Mouse (Mus musculus) MEL (cell line): Measurements from ENCODE around the gene Nploc4. TPM values are rescaled to one million over a fixed set of nuclear protein-coding genes. Genes with fewer than 3 reads are reported as not detected.
A peak's percentile ranks its signal among the peaks of the same experiment; 100 is the strongest.

Experiments
- DNase-seq: peaks from one replicate; pipeline ENCODE4 v3.0.0; 2011; ENCODE audit warnings: low read depth, low spot score
- H3K27ac ChIP-seq: 2 replicates; pipeline ENCODE4 v1.5.1; 2012; ENCODE audit warnings: low read depth, mild to moderate bottlenecking, control low read depth, low read length, moderate library complexity; ENCODE audit not compliant: control insufficient read depth
- H3K27me3 ChIP-seq, 2 experiments: fragments of 150-350 bp in 1 of 2; sonication (generic) in 1 of 2; 2 replicates each; pipeline ENCODE4 v1.6.1; 2012; ENCODE audit warnings: low read length in 2 of 2, mild to moderate bottlenecking in 2 of 2, improper control_type of control experiment in 1 of 2, moderate library complexity in 1 of 2; ENCODE audit not compliant: insufficient read depth in 2 of 2, control insufficient read depth in 1 of 2
- H3K36me3 ChIP-seq, 2 experiments: 2 replicates each; pipeline ENCODE4 v1.6.1; 2012 to 2014; ENCODE audit warnings: low read length in 2 of 2, improper control_type of control experiment in 1 of 2, inconsistent platforms in 1 of 2, mild to moderate bottlenecking in 1 of 2; ENCODE audit not compliant: insufficient read depth in 2 of 2, control insufficient read depth in 1 of 2
- H3K4me1 ChIP-seq, 2 experiments: fragments of 150-350 bp in 1 of 2; sonication (generic) in 1 of 2; 2 replicates each; pipeline ENCODE4 v1.6.1; 2012; ENCODE audit warnings: low read length in 2 of 2, improper control_type of control experiment in 1 of 2, mild to moderate bottlenecking in 1 of 2; ENCODE audit not compliant: insufficient read depth in 2 of 2, control insufficient read depth in 1 of 2
- H3K4me3 ChIP-seq, 2 experiments: fragments of 150-350 bp in 1 of 2; sonication (generic) in 1 of 2; 2 replicates each; pipeline ENCODE4 v1.5.1; 2012; ENCODE audit warnings: low read depth in 2 of 2, low read length in 2 of 2, mild to moderate bottlenecking in 2 of 2, moderate library complexity in 2 of 2, control low read depth in 1 of 2, improper control_type of control experiment in 1 of 2; ENCODE audit not compliant: control insufficient read depth in 1 of 2, insufficient read depth in 1 of 2
- H3K79me2 ChIP-seq: 2 replicates; pipeline ENCODE4 v1.6.1; 2012; ENCODE audit warnings: mild to moderate bottlenecking, low read length, moderate library complexity; ENCODE audit not compliant: control insufficient read depth, poor library complexity, insufficient read depth
- H3K9ac ChIP-seq: 2 replicates; pipeline ENCODE4 v1.6.1; 2012; ENCODE audit warnings: low read depth, mild to moderate bottlenecking, control low read depth, low read length, moderate library complexity; ENCODE audit not compliant: control insufficient read depth, poor library complexity, severe bottlenecking
- H3K9me3 ChIP-seq: fragments of 150-350 bp; sonication (generic); replicated peaks from 2 replicates; pipeline ENCODE4 v1.6.1; 2012; ENCODE audit warnings: mild to moderate bottlenecking, low read length, improper control_type of control experiment, moderate library complexity; ENCODE audit not compliant: insufficient read depth
- CTCF ChIP-seq, 3 experiments: IDR thresholded peaks in 2 of 3; conservative IDR thresholded peaks in 1 of 3; 2 replicates each; pipeline ENCODE4 v1.5.1; 2011 to 2012; ENCODE audit warnings: low read length in 3 of 3, low read depth in 2 of 3, mild to moderate bottlenecking in 2 of 3, improper control_type of control experiment in 1 of 3, inconsistent platforms in 1 of 3, mixed read lengths in 1 of 3, moderate library complexity in 1 of 3; ENCODE audit not compliant: control insufficient read depth in 1 of 3, insufficient read depth in 1 of 3, poor library complexity in 1 of 3, severe bottlenecking in 1 of 3
- EP300 ChIP-seq, 2 experiments: IDR thresholded peaks; 2 replicates each; pipeline ENCODE4 v1.6.1; 2011; ENCODE audit warnings: improper control_type of control experiment in 2 of 2, low read length in 2 of 2, low read depth in 1 of 2, mild to moderate bottlenecking in 1 of 2
- ETS1 ChIP-seq: IDR thresholded peaks from 2 replicates; pipeline ENCODE4 v1.6.1; 2012; ENCODE audit warnings: low read depth, mild to moderate bottlenecking, inconsistent platforms, low read length, improper control_type of control experiment, moderate library complexity
- GATA1 ChIP-seq: IDR thresholded peaks from 2 replicates; pipeline ENCODE4 v1.6.1; 2011; ENCODE audit warnings: low read depth, low read length, improper control_type of control experiment
- HCFC1 ChIP-seq: IDR thresholded peaks from 2 replicates; pipeline ENCODE4 v1.6.1; 2012; ENCODE audit warnings: low read depth, mild to moderate bottlenecking, inconsistent platforms, low read length, improper control_type of control experiment, moderate library complexity
- MAFK ChIP-seq: IDR thresholded peaks from 2 replicates; pipeline ENCODE4 v1.6.1; 2011; ENCODE audit warnings: low read depth, mild to moderate bottlenecking, low read length, improper control_type of control experiment, borderline replicate concordance
- MXI1 ChIP-seq: IDR thresholded peaks from 2 replicates; pipeline ENCODE4 v1.6.1; 2011; ENCODE audit warnings: mild to moderate bottlenecking, low read depth, low read length, improper control_type of control experiment
- POLR2A ChIP-seq, 2 experiments: IDR thresholded peaks; 2 replicates each; pipeline ENCODE4 v1.6.1; 2011 to 2012; ENCODE audit warnings: low read length in 2 of 2, mild to moderate bottlenecking in 2 of 2, control low read depth in 1 of 2, improper control_type of control experiment in 1 of 2, low read depth in 1 of 2, moderate library complexity in 1 of 2; ENCODE audit not compliant: control insufficient read depth in 1 of 2, insufficient read depth in 1 of 2, poor library complexity in 1 of 2
- RAD21 ChIP-seq: IDR thresholded peaks from 2 replicates; pipeline ENCODE4 v1.6.1; 2011; ENCODE audit warnings: mild to moderate bottlenecking, low read depth, low read length, improper control_type of control experiment
- SIN3A ChIP-seq: IDR thresholded peaks from 2 replicates; pipeline ENCODE4 v1.6.1; 2012; ENCODE audit warnings: low read length, improper control_type of control experiment, inconsistent platforms
- TBP ChIP-seq: IDR thresholded peaks from 2 replicates; pipeline ENCODE4 v1.8.0; 2011; ENCODE audit warnings: low read depth, low read length, improper control_type of control experiment
- USF2 ChIP-seq, 2 experiments: IDR thresholded peaks; 2 replicates each; pipeline ENCODE4 v1.6.1; 2011 to 2012; ENCODE audit warnings: improper control_type of control experiment in 2 of 2, low read length in 2 of 2, borderline replicate concordance in 1 of 2, inconsistent platforms in 1 of 2, low read depth in 1 of 2, mild to moderate bottlenecking in 1 of 2; ENCODE audit not compliant: insufficient read depth in 1 of 2
- ZC3H11A ChIP-seq: IDR thresholded peaks from 2 replicates; pipeline ENCODE4 v1.6.1; 2012; ENCODE audit warnings: low read depth, mild to moderate bottlenecking, inconsistent platforms, low read length, improper control_type of control experiment
- ZNF384 ChIP-seq: IDR thresholded peaks from 2 replicates; pipeline ENCODE4 v1.6.1; 2012; ENCODE audit warnings: low read depth, mild to moderate bottlenecking, inconsistent platforms, low read length, improper control_type of control experiment
- polyA plus RNA-seq, 2 experiments: library from polyadenylated mRNA; stranded (reverse) in 1 of 2; unstranded in 1 of 2; fragments of >175 nt in 1 of 2; fragments of >200 nt in 1 of 2; gene quantifications; 2 replicates each; pipeline versions ENCODE4 v1.2.1 to v1.2.4; 2012; ENCODE audit warnings: low replicate concordance in 2 of 2, low read depth in 1 of 2; ENCODE audit not compliant: insufficient read length in 2 of 2, insufficient read depth in 1 of 2, missing spikeins in 1 of 2
- total RNA-seq: library from RNA; depleted of rRNA; stranded (reverse); fragments of 300-350 nt; gene quantifications from 2 replicates; pipeline ENCODE4 v1.2.3, GENCODE M21; 2012

Gene Nploc4
- total and polyA plus RNA-seq, 3 experiments = 77.4 to 352 (median 117) TPM

DNA sequence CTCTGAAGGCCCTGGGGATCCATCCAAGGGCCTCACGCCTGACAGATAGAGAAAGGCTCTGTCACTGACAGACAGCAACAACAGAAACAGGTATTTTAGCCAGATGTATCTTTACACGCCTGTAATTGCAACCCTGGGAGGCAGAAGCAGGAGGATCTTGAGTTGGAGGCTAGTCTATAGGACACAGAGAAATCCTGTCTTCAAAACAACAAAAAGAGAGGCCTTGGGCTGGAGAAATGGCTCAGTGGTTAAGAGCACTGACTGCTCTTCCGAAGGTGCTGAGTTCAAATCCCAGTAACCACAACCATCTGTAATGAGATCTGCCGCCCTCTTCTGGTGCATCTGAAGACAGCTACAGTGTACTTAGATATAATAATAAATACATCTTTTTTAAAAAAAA is 80.6 kb downstream of the Nploc4 start:
- Histone ChIP-seq H3K79me2 (no peaks in the 10 kb centered on the region), H3K9ac (no peak overlapping the region), H3K27me3 (no peaks in the 10 kb centered on the region), H3K36me3 (peaks cover 0 to 34% of the 10 kb centered on the region in 2 experiments; a peak in 2 of 4 replicates), H3K4me3 (no peak overlapping the region), H3K27ac (no peak overlapping the region), H3K4me1 (peaks cover 12 to 46% of the 10 kb centered on the region in 2 experiments), H3K9me3 (no peaks in the 10 kb centered on the region)
- no peak for TF ChIP-seq ZC3H11A
- TF ChIP-seq CTCF (IDR thresholded peaks at IDR 0.05 in 2 of 3, conservative IDR thresholded peaks at IDR 0.05 in 1 of 3; ENCODE audit: control insufficient read depth in 1 of 3, insufficient read depth in 1 of 3, low read depth in 2 of 3, low read length in 3 of 3, poor library complexity in 1 of 3, severe bottlenecking in 1 of 3) = peak in 2 of 3 experiments; percentile 13 to 25; a peak in 1 of 6 replicates
- peak; percentile 53; the same call in 1 of the 2 replicates for TF ChIP-seq TBP
- no peak for DNase-seq

DNA sequence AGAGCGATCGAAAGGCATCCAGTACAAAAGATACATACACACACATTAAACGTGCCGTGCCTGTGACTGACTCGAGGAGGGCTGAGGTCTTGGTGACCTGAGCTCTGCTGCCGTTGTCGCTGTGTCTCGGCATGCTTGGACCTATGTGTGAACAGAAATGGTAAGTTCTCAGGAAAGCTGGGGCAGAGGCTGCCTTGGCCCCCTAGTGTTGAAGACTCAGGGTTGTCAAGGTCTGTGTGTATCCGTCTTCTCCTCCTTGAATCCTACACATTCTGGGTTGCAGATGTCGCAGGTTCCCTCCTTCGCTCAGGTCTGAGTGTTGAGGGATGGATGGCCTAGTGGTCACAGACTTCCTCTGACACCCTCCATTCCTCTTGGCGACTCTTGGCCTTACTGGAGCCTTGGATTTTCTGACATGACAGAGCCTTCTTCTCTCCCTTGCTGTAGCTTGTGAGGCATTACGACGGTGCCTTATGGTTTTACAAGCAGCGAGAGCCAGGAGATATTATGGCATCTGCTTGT is 81.1 kb downstream of the Nploc4 start:
- Histone ChIP-seq H3K79me2 (no peaks in the 10 kb centered on the region), H3K4me1 (peaks cover 12 to 49% of the 10 kb centered on the region in 2 experiments), H3K9me3 (no peaks in the 10 kb centered on the region), H3K36me3 (peaks cover 0 to 34% of the 10 kb centered on the region in 2 experiments; a peak in 2 of 4 replicates)
- DNase-seq = no peak
- TF ChIP-seq MXI1 = no peak
- peak; percentile 12 to 27 (median 27); a peak in 3 of 6 replicates for TF ChIP-seq CTCF (IDR thresholded peaks at IDR 0.05 in 2 of 3, conservative IDR thresholded peaks at IDR 0.05 in 1 of 3; ENCODE audit: control insufficient read depth in 1 of 3, insufficient read depth in 1 of 3, low read depth in 2 of 3, low read length in 3 of 3, poor library complexity in 1 of 3, severe bottlenecking in 1 of 3)
- TF ChIP-seq, all 39 proteins: peak for 1
- no peak overlapping the region for H3K27ac ChIP-seq
- no peak overlapping the region for H3K9ac ChIP-seq
- no peak overlapping the region for H3K4me3 ChIP-seq
- no peaks in the 10 kb centered on the region for H3K27me3 ChIP-seq

DNA sequence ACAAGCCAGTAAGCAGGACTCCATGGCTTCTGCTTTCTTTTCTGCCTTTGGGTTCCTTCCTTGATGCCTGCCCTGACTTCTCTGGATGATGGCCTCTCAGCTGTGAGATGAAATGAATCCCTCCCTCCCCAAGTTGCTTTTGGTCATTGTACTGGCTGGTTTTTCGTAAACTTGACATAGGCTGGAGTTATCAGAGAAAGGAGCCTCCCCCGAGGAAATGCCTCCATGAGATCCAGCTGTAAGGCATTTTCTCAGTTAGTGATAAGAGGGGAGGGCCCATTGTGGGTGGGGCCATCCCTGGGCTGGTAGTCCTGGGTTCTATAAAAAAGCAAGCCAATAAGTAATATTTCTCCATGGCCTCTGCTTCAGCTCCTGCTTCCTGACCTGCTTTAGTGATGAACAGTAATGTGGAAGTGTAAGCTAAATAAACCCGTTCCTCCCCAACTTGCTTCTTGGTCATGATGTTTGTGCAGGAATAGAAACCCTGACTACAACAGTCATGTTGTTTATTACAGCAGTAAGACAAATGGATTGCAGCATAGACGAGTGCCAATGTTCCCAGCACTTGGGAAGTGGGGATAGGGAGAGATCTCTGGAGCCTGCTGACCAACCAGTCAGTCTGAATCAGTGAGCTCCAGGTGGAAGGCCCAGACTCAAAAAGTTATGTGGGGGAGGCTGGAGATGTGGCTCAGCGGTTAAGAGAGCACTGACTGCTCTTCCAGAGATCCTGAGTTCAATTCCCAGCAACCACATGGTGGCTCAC is 82.0 kb downstream of the Nploc4 start:
- TF ChIP-seq ETS1 (peak; percentile 81), TBP (0 out of 2 replicates have a peak, but pooled peaks have one; percentile 39), USF2 (IDR thresholded peaks at IDR 0.05; ENCODE audit: borderline replicate concordance in 1 of 2, insufficient read depth in 1 of 2, low read depth in 1 of 2, low read length in 2 of 2) (no peak), SIN3A (0 out of 2 replicates have a peak, but pooled peaks have one; percentile 21), ZNF384 (no peak), RAD21 (no peak), MAFK (0 out of 2 replicates have a peak, but pooled peaks have one; percentile 5), GATA1 (peak; percentile 56; the same call in 1 of the 2 replicates), HCFC1 (0 out of 2 replicates have a peak, but pooled peaks have one; percentile 26), POLR2A (IDR thresholded peaks at IDR 0.05; ENCODE audit: control insufficient read depth in 1 of 2, insufficient read depth in 1 of 2, low read depth in 1 of 2, low read length in 2 of 2, poor library complexity in 1 of 2) (peak in 1 of 2 experiments; percentile 47; a peak in 2 of 4 replicates), EP300 (IDR thresholded peaks at IDR 0.05; ENCODE audit: low read depth in 1 of 2, low read length in 2 of 2) (peak in 1 of 2 experiments; percentile 40; a peak in 2 of 4 replicates)
- TF ChIP-seq, all 39 proteins: peak for 8
- peak; percentile 69 for DNase-seq
- peaks cover 0 to 39% of the 10 kb centered on the region in 2 experiments; a peak in 2 of 4 replicates for H3K36me3 ChIP-seq
- peak overlapping the region; percentile 47 for H3K9ac ChIP-seq
- H3K9me3 ChIP-seq = no peaks in the 10 kb centered on the region
- peak overlapping the region; percentile 26 to 48 for H3K4me3 ChIP-seq
- peak overlapping the region; percentile 83 for H3K27ac ChIP-seq
- no peaks in the 10 kb centered on the region for H3K27me3 ChIP-seq
- no peaks in the 10 kb centered on the region for H3K79me2 ChIP-seq
- peaks cover 12 to 59% of the 10 kb centered on the region in 2 experiments for H3K4me1 ChIP-seq
